Mouse (Mus musculus) kidney, postnatal 0 days (tissue): ENCODE measurements around the gene Hormad2. TPM values are rescaled to one million over a fixed set of nuclear protein-coding genes. Genes with fewer than 3 reads are reported as not detected.

Experiments
- ATAC-seq: fragments of 200-750 bp; cut with Nextera tagmentation; replicated peaks from 2 replicates; pipeline ENCODE4 v1.8.0; 2017; ENCODE audit warnings: low read depth, moderate number of reproducible peaks, moderate TSS enrichment, moderate library complexity; ENCODE audit not compliant: low FRiP score
- DNase-seq: peaks from one replicate; pipeline ENCODE4 v3.0.0-alpha.2; 2016; ENCODE audit warnings: low spot score
- H3K27ac ChIP-seq: fragments of 300-500 bp; sonication (generic); 2 replicates; pipeline ENCODE4 v1.5.1; 2014; ENCODE audit warnings: mild to moderate bottlenecking
- H3K27me3 ChIP-seq: fragments of 300-500 bp; sonication (generic); 2 replicates; pipeline ENCODE4 v1.6.1; 2014; ENCODE audit warnings: low read length, mixed read lengths; ENCODE audit not compliant: insufficient read depth
- H3K36me3 ChIP-seq: fragments of 300-500 bp; sonication (generic); 2 replicates; pipeline ENCODE4 v1.6.1; 2014; ENCODE audit warnings: low read length, mixed read lengths; ENCODE audit not compliant: insufficient read depth
- H3K4me1 ChIP-seq: fragments of 300-500 bp; sonication (generic); replicated peaks from 2 replicates; pipeline ENCODE4 v1.6.1; 2014; ENCODE audit warnings: antibody characterized with exemption, low read length, mixed read lengths; ENCODE audit not compliant: insufficient read depth
- H3K4me2 ChIP-seq: fragments of 300-500 bp; sonication (generic); 2 replicates; pipeline ENCODE4 v1.6.1; 2014; ENCODE audit warnings: mild to moderate bottlenecking, low read length, moderate library complexity, mixed read lengths
- H3K4me3 ChIP-seq: fragments of 300-500 bp; sonication (generic); replicated peaks from 2 replicates; pipeline ENCODE4 v1.5.1; 2014; ENCODE audit warnings: low read depth, low read length
- H3K9ac ChIP-seq: fragments of 300-500 bp; sonication (generic); 2 replicates; pipeline ENCODE4 v1.6.1; 2014; ENCODE audit warnings: low read depth, low read length
- H3K9me3 ChIP-seq: fragments of 300-500 bp; sonication (generic); replicated peaks from 2 replicates; pipeline ENCODE4 v1.6.1; 2016; ENCODE audit warnings: low read length, inconsistent platforms, mixed read lengths
- CTCF ChIP-seq: IDR thresholded peaks from 2 replicates; pipeline ENCODE4 v1.5.1; 2016; ENCODE audit warnings: antibody characterized with exemption, low read depth, mild to moderate bottlenecking, moderate library complexity
- WGBS: fragments of 180-500 bp; shearing (Covaris S2); extraction: QIAGEN DNeasy Blood & Tissue Kit; methylation state at CpG from one replicate; pipeline ENCODE4 v1.1.7; 2014; 5-methylcytosine and 5-hydroxymethylcytosine counted together
- polyA plus RNA-seq: library from polyadenylated mRNA; unstranded; fragments of >200 nt; fragmentation: Nextera tagmentation; extraction: Ambion mirVana; gene quantifications from 2 replicates; pipeline ENCODE4 v1.2.1, GENCODE M21; 2015

Hormad2 gene
- polyA plus RNA-seq, 1 experiment from 2014 or later: 0.26 TPM

GRCm38 (mm10) chr11:4417986-4418385 is 22.9 kb downstream of the Hormad2 start:
- DNase-seq (no peak), ATAC-seq (no peak)
- 79% methylated on average over 3 of the region's 3 CpGs for WGBS
- Histone ChIP-seq H3K27ac (no peak overlapping the region), H3K9me3 (no peaks in the 10 kb centered on the region), H3K4me1 (no peaks in the 10 kb centered on the region), H3K27me3 (no peaks in the 10 kb centered on the region), H3K36me3 (no peaks in the 10 kb centered on the region), H3K9ac (no peak overlapping the region), H3K4me3 (no peak overlapping the region), H3K4me2 (no peak overlapping the region)
- TF ChIP-seq CTCF: no peak

- no peaks in the 10 kb centered on the region for H3K27me3 ChIP-seq
- ATAC-seq (no peak), DNase-seq (no peak)
- H3K4me3 ChIP-seq: no peak overlapping the region
- no peaks in the 10 kb centered on the region for H3K4me1 ChIP-seq
- H3K9me3 ChIP-seq: no peaks in the 10 kb centered on the region
- H3K27ac ChIP-seq: no peak overlapping the region
- H3K36me3 ChIP-seq: no peaks in the 10 kb centered on the region
- H3K9ac ChIP-seq: no peak overlapping the region
- no peak overlapping the region for H3K4me2 ChIP-seq
- TF ChIP-seq CTCF: no peak
- WGBS: 92% methylated on average over 4 of the region's 4 CpGs
Measured at GRCm38 (mm10) chr11:4412294-4412693, 28.6 kb downstream of the Hormad2 start.

GRCm38 (mm10) chr11:4404277-4404676 is 36.6 kb downstream of the Hormad2 start:
- ATAC-seq (no peak), DNase-seq (no peak)
- Histone ChIP-seq H3K4me1 (no peaks in the 10 kb centered on the region), H3K4me2 (no peak overlapping the region), H3K4me3 (no peak overlapping the region), H3K27me3 (no peaks in the 10 kb centered on the region), H3K9ac (no peak overlapping the region), H3K9me3 (no peaks in the 10 kb centered on the region), H3K27ac (no peak overlapping the region), H3K36me3 (no peaks in the 10 kb centered on the region)
- WGBS: 34% methylated on average over 4 of the region's 4 CpGs
- TF ChIP-seq CTCF: no peak

- DNase-seq: no peak
- no peak for ATAC-seq
- Histone ChIP-seq H3K36me3 (no peaks in the 10 kb centered on the region), H3K9ac (no peak overlapping the region), H3K27me3 (no peaks in the 10 kb centered on the region), H3K4me2 (no peak overlapping the region), H3K4me1 (no peaks in the 10 kb centered on the region), H3K9me3 (no peaks in the 10 kb centered on the region), H3K27ac (no peak overlapping the region), H3K4me3 (no peak overlapping the region)
- 74% methylated on average over 7 of the region's 7 CpGs for WGBS
- TF ChIP-seq CTCF: no peak
Measured at GRCm38 (mm10) chr11:4403381-4403780, 37.5 kb downstream of the Hormad2 start.

- no peak overlapping the region for H3K9ac ChIP-seq
- H3K27me3 ChIP-seq: no peaks in the 10 kb centered on the region
- H3K9me3 ChIP-seq: no peaks in the 10 kb centered on the region
- DNase-seq (no peak), ATAC-seq (no peak)
- no peaks in the 10 kb centered on the region for H3K36me3 ChIP-seq
- WGBS: 38% methylated on average over 5 of the region's 5 CpGs
- no peak for TF ChIP-seq CTCF
- H3K4me1 ChIP-seq: no peaks in the 10 kb centered on the region
- H3K27ac ChIP-seq: no peak overlapping the region
- H3K4me3 ChIP-seq: no peak overlapping the region
- H3K4me2 ChIP-seq: no peak overlapping the region
Measured at GRCm38 (mm10) chr11:4401251-4401650, 39.7 kb downstream of the Hormad2 start.

GRCm38 (mm10) chr11:4394226-4394625 is 46.7 kb downstream of the Hormad2 start:
- Histone ChIP-seq H3K4me3 (no peak overlapping the region), H3K4me2 (no peak overlapping the region), H3K9ac (no peak overlapping the region), H3K27ac (no peak overlapping the region), H3K9me3 (no peaks in the 10 kb centered on the region), H3K4me1 (no peaks in the 10 kb centered on the region), H3K36me3 (no peaks in the 10 kb centered on the region), H3K27me3 (no peaks in the 10 kb centered on the region)
- DNase-seq (no peak), ATAC-seq (no peak)
- TF ChIP-seq CTCF: no peak

- DNase-seq (no peak), ATAC-seq (no peak)
- 26% methylated on average over 2 of the region's 2 CpGs for WGBS
- H3K4me2 ChIP-seq: no peak overlapping the region
- H3K9ac ChIP-seq: no peak overlapping the region
- H3K9me3 ChIP-seq: no peaks in the 10 kb centered on the region
- no peaks in the 10 kb centered on the region for H3K4me1 ChIP-seq
- H3K27me3 ChIP-seq: no peaks in the 10 kb centered on the region
- no peak for TF ChIP-seq CTCF
- no peaks in the 10 kb centered on the region for H3K36me3 ChIP-seq
- no peak overlapping the region for H3K4me3 ChIP-seq
- no peak overlapping the region for H3K27ac ChIP-seq
Measured at GRCm38 (mm10) chr11:4388018-4388417, 52.9 kb downstream of the Hormad2 start.
